Comparison of ENCODE assay signal across 20 mouse cellular contexts in genomic region chr2:173742090-173742489, GRCm38 (mm10). TPM values are rescaled to one million over a fixed set of nuclear protein-coding genes. Genes with fewer than 3 reads are reported as not detected.
DNase-seq lines count a peak whose midpoint lies in the region; ATAC-seq lines count a peak whose summit lies in the region.
"Had no signal": no experiment of that assay in that cellular context is flagged by ENCODE, and none has a peak within 500 bp of the region (broad histone marks: within the 10 kb centered on the region; RNA-seq: fewer than 3 reads in every experiment).

No protein-coding gene starts in this region.

- ATAC-seq in embryonic facial prominence, embryonic 14.5 days (ENCODE audit: low read depth), result no peak
- no peak for ATAC-seq in neural tube, embryonic 15.5 days (ENCODE audit: low FRiP score)
- ATAC-seq: activated CD4-positive, CD25-positive, alpha-beta regulatory T cell, adult 4 months; liver, postnatal 0 days; midbrain, embryonic 15.5 days had no signal

- H3K36me3 ChIP-seq in embryonic facial prominence, embryonic 14.5 days (ENCODE audit: control insufficient read depth, insufficient read depth, low read length), result peaks cover 5% of the 10 kb centered on the region; the same call in 1 of the 2 replicates
- H3K36me3 ChIP-seq in neural tube, embryonic 15.5 days, result 0 out of 2 replicates have a peak, but pooled peaks cover 8% of the 10 kb centered on the region
- H3K36me3 ChIP-seq: midbrain, embryonic 15.5 days had no signal

- no peak overlapping the region for H3K4me2 ChIP-seq in embryonic facial prominence, embryonic 14.5 days (ENCODE audit: low read depth, low read length)
- peak overlapping the region; percentile 2; the same call in 1 of the 2 replicates for H3K4me2 ChIP-seq in neural tube, embryonic 15.5 days
- H3K4me2 ChIP-seq: heart, embryonic 11.5 days; midbrain, embryonic 15.5 days; neural tube, embryonic 12.5 days had no signal

- H3K27ac ChIP-seq in embryonic facial prominence, embryonic 14.5 days (replicated peaks; ENCODE audit: low read depth, low read length), result peak overlapping the region; percentile 42; the same call in 1 of the 2 replicates
- peak overlapping the region; percentile 25; the same call in 1 of the 2 replicates for H3K27ac ChIP-seq in neural tube, embryonic 15.5 days (replicated peaks)
- H3K27ac ChIP-seq: macrophage; midbrain, embryonic 15.5 days; neural tube, embryonic 12.5 days had no signal

- 80% methylated on average over 13 of the region's 13 CpGs for WGBS in embryonic facial prominence, embryonic 14.5 days
- WGBS in neural tube, embryonic 15.5 days, result 29% methylated on average over 13 of the region's 13 CpGs

- no peak overlapping the region for H3K4me3 ChIP-seq in embryonic facial prominence, embryonic 14.5 days (ENCODE audit: low read depth, low read length)
- no peak overlapping the region for H3K4me3 ChIP-seq in neural tube, embryonic 15.5 days (replicated peaks)
- H3K4me3 ChIP-seq: midbrain, embryonic 15.5 days; neural tube, embryonic 12.5 days had no signal

- DNase-seq in gastrocnemius, adult 18-20 months (ENCODE audit: low spot score), result peak; percentile 21
- no peak for DNase-seq in gastrocnemius, adult 8-10 months (ENCODE audit: low spot score in 2 of 2)
- peak; percentile 20 for DNase-seq in kidney, postnatal 14 days
- DNase-seq in kidney, adult 11 months, result no peak
- no peak for DNase-seq in embryonic facial prominence, embryonic 14.5 days (ENCODE audit: low spot score)
- DNase-seq in cerebellum, adult 9-11 months, result no peak
- no peak for DNase-seq in cerebellum, adult 9-10 months
- DNase-seq: cerebellum, postnatal 25 days; gastrocnemius, postnatal 36 days; heart, postnatal 4 days; liver, postnatal 0 days had no signal

- H3K9me3 ChIP-seq in embryonic facial prominence, embryonic 14.5 days (ENCODE audit: control insufficient read depth, low read length), result peaks cover 7% of the 10 kb centered on the region; the same call in 1 of the 2 replicates
- no peaks in the 10 kb centered on the region for H3K9me3 ChIP-seq in neural tube, embryonic 15.5 days (replicated peaks)
- H3K9me3 ChIP-seq: midbrain, embryonic 15.5 days; neural tube, embryonic 12.5 days had no signal

- H3K27me3 ChIP-seq in embryonic facial prominence, embryonic 14.5 days (replicated peaks; ENCODE audit: control insufficient read depth, insufficient read depth, low read length), result no peaks in the 10 kb centered on the region
- H3K27me3 ChIP-seq in neural tube, embryonic 15.5 days (replicated peaks), result no peaks in the 10 kb centered on the region
- H3K27me3 ChIP-seq: CH12.LX; midbrain, embryonic 15.5 days; neural tube, embryonic 12.5 days had no signal

- no peak overlapping the region for H3K9ac ChIP-seq in embryonic facial prominence, embryonic 14.5 days (ENCODE audit: low read depth, low read length)
- H3K9ac ChIP-seq in neural tube, embryonic 15.5 days (replicated peaks), result no peak overlapping the region
- H3K9ac ChIP-seq: midbrain, embryonic 15.5 days; neural tube, embryonic 12.5 days had no signal

- H3K4me1 ChIP-seq in embryonic facial prominence, embryonic 14.5 days (ENCODE audit: control insufficient read depth, insufficient read depth, low read length), result peaks cover 10% of the 10 kb centered on the region
- H3K4me1 ChIP-seq in neural tube, embryonic 15.5 days, result peaks cover 50% of the 10 kb centered on the region

RNA-seq across cellular contexts. Expression of gene Vapb, which starts 4.8 kb away (rescaled TPM):
- 100 to 1,000 TPM; 160 to 163 TPM for total RNA-seq in gastrocnemius, adult 18-20 months (2021)
- total RNA-seq in gastrocnemius, adult 8-10 months (2022), result 100 to 1,000 TPM; 158 to 197 (median 180) TPM
- polyA plus RNA-seq in embryonic facial prominence, embryonic 14.5 days (2014; fragmentation: Nextera tagmentation; extraction: Ambion mirVana), result 12.9 and 15.4 TPM in 2 replicates
- polyA plus RNA-seq in neural tube, embryonic 15.5 days (2015; fragmentation: Nextera tagmentation; extraction: Ambion mirVana), result 16.4 and 19.9 TPM in 2 replicates

RNA-seq across cellular contexts. Expression of gene 1700010B08Rik, which starts 22.9 kb away (rescaled TPM):
- not detected for total RNA-seq in gastrocnemius, adult 18-20 months (2021)
- not detected for total RNA-seq in gastrocnemius, adult 8-10 months (2022)
- polyA plus RNA-seq in embryonic facial prominence, embryonic 14.5 days (2014; fragmentation: Nextera tagmentation; extraction: Ambion mirVana), result not detected in 2 replicates
- polyA plus RNA-seq in neural tube, embryonic 15.5 days (2015; fragmentation: Nextera tagmentation; extraction: Ambion mirVana), result not detected in 2 replicates
- total RNA-seq: adrenal gland, postnatal 36 days; CH12.LX; gastrocnemius, postnatal 36 days; heart, postnatal 4 days had no signal
- polyA plus RNA-seq: activated CD4-positive, CD25-positive, alpha-beta regulatory T cell, adult 4 months; heart, embryonic 11.5 days; limb, embryonic 11.5 days; liver, postnatal 0 days; macrophage; neural tube, embryonic 12.5 days had no signal

Comparison
In these comparisons a context has a peak if more than half of its experiments do, and no peak if none do; other contexts are left out.
1. DNase-seq: peak in gastrocnemius, adult 18-20 months (single experiment) and kidney, postnatal 14 days (single experiment); none in gastrocnemius, adult 8-10 months (0 of 2), kidney, adult 11 months (single experiment), embryonic facial prominence, embryonic 14.5 days (single experiment), cerebellum, adult 9-11 months (single experiment) and cerebellum, adult 9-10 months (single experiment).